In the genomic region with DNA sequence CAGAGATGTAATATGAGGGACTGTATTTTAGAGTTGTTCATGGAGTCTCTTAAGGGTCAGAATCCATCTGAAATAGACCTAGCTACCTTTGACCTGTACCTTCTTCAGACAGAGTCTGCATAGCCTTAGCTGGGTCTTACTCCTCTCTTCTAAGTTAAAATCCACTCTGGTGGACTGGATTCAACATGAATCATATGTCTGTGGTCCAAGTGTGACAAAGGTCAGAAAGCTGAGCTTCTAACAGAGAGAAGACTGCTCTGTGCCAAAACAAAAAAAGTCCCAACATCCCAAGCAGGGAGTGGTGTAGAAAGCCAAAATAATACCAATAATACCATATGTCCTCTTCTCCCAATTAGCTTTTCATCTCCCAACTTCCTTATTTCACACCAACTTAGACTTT, we compare ENCODE assay signal across 15 mouse cellular contexts.
A peak's percentile ranks its signal among the peaks of the same experiment; 100 is the strongest.
DNase-seq lines count a peak whose midpoint lies in the region; ATAC-seq lines count a peak whose summit lies in the region.
"Had no signal": no experiment of that assay in that cellular context is flagged by ENCODE, and none has a peak within 500 bp of the region (broad histone marks: within the 10 kb centered on the region; RNA-seq: fewer than 3 reads in every experiment).

No protein-coding gene starts in this region.

- no peaks in the 10 kb centered on the region for H3K36me3 ChIP-seq in kidney, embryonic 15.5 days
- no peaks in the 10 kb centered on the region for H3K36me3 ChIP-seq in hindbrain, embryonic 16.5 days (ENCODE audit: control insufficient read depth, insufficient read depth, low read length)
- H3K36me3 ChIP-seq: forebrain, embryonic 12.5 days; limb, embryonic 13.5 days; liver, embryonic 15.5 days had no signal

- no peak overlapping the region for H3K9ac ChIP-seq in kidney, embryonic 15.5 days
- no peak overlapping the region for H3K9ac ChIP-seq in hindbrain, embryonic 16.5 days (ENCODE audit: low read depth, low read length)
- H3K9ac ChIP-seq: forebrain, embryonic 12.5 days; limb, embryonic 13.5 days; liver, embryonic 15.5 days had no signal

- no peaks in the 10 kb centered on the region for H3K9me3 ChIP-seq in kidney, embryonic 15.5 days (replicated peaks)
- no peaks in the 10 kb centered on the region for H3K9me3 ChIP-seq in hindbrain, embryonic 16.5 days (ENCODE audit: control insufficient read depth, low read length)
- H3K9me3 ChIP-seq: forebrain, embryonic 12.5 days; limb, embryonic 13.5 days; liver, embryonic 15.5 days had no signal

- no peak overlapping the region for H3K4me2 ChIP-seq in kidney, embryonic 15.5 days
- no peak overlapping the region for H3K4me2 ChIP-seq in hindbrain, embryonic 16.5 days (ENCODE audit: low read length)
- H3K4me2 ChIP-seq: forebrain, embryonic 12.5 days; limb, embryonic 13.5 days; liver, embryonic 15.5 days had no signal

- DNase-seq in gastrocnemius, adult 18-20 months (ENCODE audit: low spot score), result peak; percentile 59
- no peak for DNase-seq in gastrocnemius, postnatal 25 days
- peak; percentile 6 to 7 for DNase-seq in kidney, adult 8-10 months
- peak; percentile 80 for DNase-seq in 3T3-L1 (ENCODE audit: low read depth, low spot score)
- DNase-seq: cerebellum, adult 9-11 months; gastrocnemius, postnatal 10 days; right cerebral cortex, postnatal 25 days; thymus, adult 2 months had no signal

- no peak for ATAC-seq in kidney, embryonic 15.5 days (replicated peaks; ENCODE audit: low FRiP score)
- no peak for ATAC-seq in hindbrain, embryonic 16.5 days

- no peaks in the 10 kb centered on the region for H3K27me3 ChIP-seq in kidney, embryonic 15.5 days
- H3K27me3 ChIP-seq in hindbrain, embryonic 16.5 days (replicated peaks; ENCODE audit: control insufficient read depth, insufficient read depth, low read length), result no peaks in the 10 kb centered on the region
- H3K27me3 ChIP-seq: forebrain, embryonic 12.5 days; limb, embryonic 13.5 days; liver, embryonic 15.5 days had no signal

- no peak overlapping the region for H3K4me3 ChIP-seq in kidney, embryonic 15.5 days (replicated peaks)
- no peak overlapping the region for H3K4me3 ChIP-seq in brown adipose tissue, adult 24 weeks (ENCODE audit: insufficient read depth, low read depth, low read length)
- no peak overlapping the region for H3K4me3 ChIP-seq in hindbrain, embryonic 16.5 days (ENCODE audit: low read length)
- H3K4me3 ChIP-seq: forebrain, embryonic 12.5 days; limb, embryonic 13.5 days; liver, embryonic 15.5 days had no signal

- H3K27ac ChIP-seq in kidney, embryonic 15.5 days, result no peak overlapping the region
- peak overlapping the region; percentile 51 for H3K27ac ChIP-seq in brown adipose tissue, adult 24 weeks (replicated peaks; ENCODE audit: low read depth, low read length)
- no peak overlapping the region for H3K27ac ChIP-seq in hindbrain, embryonic 16.5 days (ENCODE audit: low read depth, low read length)
- H3K27ac ChIP-seq: forebrain, embryonic 12.5 days; kidney, postnatal 0 days; limb, embryonic 13.5 days; liver, embryonic 15.5 days had no signal

- no peaks in the 10 kb centered on the region for H3K4me1 ChIP-seq in kidney, embryonic 15.5 days
- no peaks in the 10 kb centered on the region for H3K4me1 ChIP-seq in brown adipose tissue, adult 24 weeks (ENCODE audit: control insufficient read depth, insufficient read depth, insufficient read length, low read length)
- H3K4me1 ChIP-seq in hindbrain, embryonic 16.5 days (ENCODE audit: control insufficient read depth, insufficient read depth, low read depth, low read length), result no peaks in the 10 kb centered on the region
- H3K4me1 ChIP-seq: forebrain, embryonic 12.5 days; limb, embryonic 13.5 days; liver, embryonic 15.5 days had no signal
